Mouse (Mus musculus): ENCODE data around the gene Jakmip3. TPM values are rescaled to one million over a fixed set of nuclear protein-coding genes. Genes with fewer than 3 reads are reported as not detected.

The Jakmip3 gene
- polyA plus RNA-seq, 1 experiment: 0.33 TPM

DNA sequence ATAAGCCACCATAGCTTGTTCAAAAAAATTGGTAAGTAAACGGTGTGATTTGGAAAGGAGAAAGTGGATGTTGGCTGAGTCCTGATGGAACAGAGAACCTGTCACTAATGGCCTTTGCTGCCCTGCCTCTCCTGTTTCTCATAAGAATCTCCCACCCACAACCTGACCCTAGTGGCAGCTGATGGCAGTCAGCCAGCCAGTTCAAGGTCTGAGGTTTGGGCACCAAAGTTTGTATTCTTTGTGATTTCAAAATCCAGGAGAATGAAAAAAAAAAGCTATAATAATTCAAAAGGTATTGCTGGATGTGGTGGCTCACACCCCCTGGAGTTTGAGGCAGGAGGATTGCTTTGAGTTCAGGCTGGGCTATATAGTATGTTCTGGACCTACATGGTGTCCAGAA, 1.8 kb downstream of the Jakmip3 start:
- TF ChIP-seq POLR2A (IDR thresholded peaks at IDR 0.05; ENCODE audit: low read depth, low read length): no peak
- no peak for TF ChIP-seq CTCF (IDR thresholded peaks at IDR 0.05; ENCODE audit: borderline replicate concordance, insufficient read depth, low read length)
- H3K4me1 ChIP-seq (ENCODE audit: control insufficient read depth, insufficient read depth, low read length): no peaks in the 10 kb centered on the region
- no peak overlapping the region for H3K4me3 ChIP-seq (ENCODE audit: insufficient read depth, low read length)
- H3K27ac ChIP-seq (ENCODE audit: insufficient read depth, low read length): no peak overlapping the region

DNA sequence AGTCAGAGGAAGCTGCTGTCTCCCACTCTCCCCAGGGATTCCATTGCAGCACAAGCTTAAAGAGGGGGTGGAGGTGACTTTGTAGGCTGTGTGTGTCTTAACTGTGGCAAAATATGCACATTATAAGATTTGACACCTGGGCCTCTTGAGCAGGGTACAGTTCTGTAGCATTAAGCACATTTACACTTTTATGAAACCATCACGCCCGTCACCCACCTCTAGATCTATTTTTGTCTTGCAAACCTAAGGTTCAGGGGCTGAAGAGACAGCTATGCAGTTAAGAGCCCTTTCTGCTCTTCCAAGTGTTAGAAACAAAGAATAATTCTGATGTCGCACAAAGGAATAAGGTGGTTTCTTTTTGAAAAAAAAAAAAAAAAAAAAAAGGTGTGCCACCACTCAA, 5.1 kb downstream of the Jakmip3 start:
- H3K27ac ChIP-seq (ENCODE audit: insufficient read depth, low read length): no peak overlapping the region
- TF ChIP-seq CTCF (IDR thresholded peaks at IDR 0.05; ENCODE audit: borderline replicate concordance, insufficient read depth, low read length) (no peak), POLR2A (IDR thresholded peaks at IDR 0.05; ENCODE audit: low read depth, low read length) (no peak)
- no peak overlapping the region for H3K4me3 ChIP-seq (ENCODE audit: insufficient read depth, low read length)
- no peaks in the 10 kb centered on the region for H3K4me1 ChIP-seq (ENCODE audit: control insufficient read depth, insufficient read depth, low read length)

DNA sequence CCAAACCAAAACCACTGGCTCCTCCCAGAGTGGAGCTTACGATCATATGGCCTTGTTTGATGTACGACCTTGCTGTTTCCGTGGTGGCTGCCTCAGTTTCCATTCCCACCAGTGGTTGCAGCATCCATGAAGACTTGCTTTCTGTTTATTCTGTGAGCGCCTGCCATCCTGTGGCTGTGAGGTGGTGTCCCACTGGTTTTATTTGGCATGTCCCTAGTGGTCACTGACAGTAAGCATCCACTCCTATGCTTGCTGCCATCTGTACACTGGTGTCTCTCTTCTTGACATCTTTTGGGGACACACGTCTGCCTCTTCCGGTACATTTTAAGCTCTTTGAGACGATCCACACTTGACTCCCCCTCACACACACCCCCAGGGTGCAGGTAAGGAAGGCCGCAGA, 7.2 kb downstream of the Jakmip3 start:
- Histone ChIP-seq H3K4me3 (ENCODE audit: insufficient read depth, low read length) (no peak overlapping the region), H3K27ac (ENCODE audit: insufficient read depth, low read length) (no peak overlapping the region), H3K4me1 (ENCODE audit: control insufficient read depth, insufficient read depth, low read length) (no peaks in the 10 kb centered on the region)
- TF ChIP-seq POLR2A (IDR thresholded peaks at IDR 0.05; ENCODE audit: low read depth, low read length) (no peak), CTCF (IDR thresholded peaks at IDR 0.05; ENCODE audit: borderline replicate concordance, insufficient read depth, low read length) (no peak)

DNA sequence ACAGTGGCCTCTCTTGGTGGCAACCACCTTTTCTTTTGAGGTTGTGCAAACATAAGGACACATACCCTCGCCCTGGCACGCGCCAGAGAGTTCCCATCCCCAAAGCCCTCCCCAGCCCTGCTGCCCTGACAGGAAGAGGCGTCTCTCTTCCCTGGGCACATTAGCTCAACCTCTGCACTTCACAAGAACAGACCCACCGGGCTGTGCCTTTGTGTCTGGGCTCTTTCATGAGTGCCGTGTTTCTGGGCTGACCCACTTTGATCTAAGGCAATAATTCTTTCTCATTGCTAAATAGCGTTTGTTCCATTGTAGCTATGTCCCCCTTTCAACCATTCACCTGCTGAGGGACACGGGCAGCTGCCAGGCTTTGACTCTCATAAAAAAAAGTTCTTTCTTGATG, 7.8 kb downstream of the Jakmip3 start:
- Histone ChIP-seq H3K27ac (ENCODE audit: insufficient read depth, low read length) (no peak overlapping the region), H3K4me1 (ENCODE audit: control insufficient read depth, insufficient read depth, low read length) (no peaks in the 10 kb centered on the region), H3K4me3 (ENCODE audit: insufficient read depth, low read length) (no peak overlapping the region)
- no peak for TF ChIP-seq POLR2A (IDR thresholded peaks at IDR 0.05; ENCODE audit: low read depth, low read length)

GRCm38 (mm10) chr7:138955787-138956186, 15.3 kb downstream of the Jakmip3 start:
- no peaks in the 10 kb centered on the region for H3K4me1 ChIP-seq (ENCODE audit: control insufficient read depth, insufficient read depth, low read length)
- no peak overlapping the region for H3K4me3 ChIP-seq (ENCODE audit: insufficient read depth, low read length)
- TF ChIP-seq POLR2A (IDR thresholded peaks at IDR 0.05; ENCODE audit: low read depth, low read length) (no peak), CTCF (IDR thresholded peaks at IDR 0.05; ENCODE audit: borderline replicate concordance, insufficient read depth, low read length) (no peak)
- no peak overlapping the region for H3K27ac ChIP-seq (ENCODE audit: insufficient read depth, low read length)

GRCm38 (mm10) chr7:138957106-138957505, 16.6 kb downstream of the Jakmip3 start:
- no peaks in the 10 kb centered on the region for H3K4me1 ChIP-seq (ENCODE audit: control insufficient read depth, insufficient read depth, low read length)
- TF ChIP-seq CTCF (IDR thresholded peaks at IDR 0.05; ENCODE audit: borderline replicate concordance, insufficient read depth, low read length) (no peak), POLR2A (IDR thresholded peaks at IDR 0.05; ENCODE audit: low read depth, low read length) (no peak)

GRCm38 (mm10) chr7:138959747-138960146, 19.2 kb downstream of the Jakmip3 start:
- H3K4me3 ChIP-seq (ENCODE audit: insufficient read depth, low read length): no peak overlapping the region
- no peak overlapping the region for H3K27ac ChIP-seq (ENCODE audit: insufficient read depth, low read length)
- TF ChIP-seq POLR2A (IDR thresholded peaks at IDR 0.05; ENCODE audit: low read depth, low read length) (no peak), CTCF (IDR thresholded peaks at IDR 0.05; ENCODE audit: borderline replicate concordance, insufficient read depth, low read length) (no peak)
- no peaks in the 10 kb centered on the region for H3K4me1 ChIP-seq (ENCODE audit: control insufficient read depth, insufficient read depth, low read length)

More at GRCm38 (mm10) chr7:138957106-138957505, 16.6 kb downstream of the Jakmip3 start:
- Histone ChIP-seq H3K27ac (ENCODE audit: insufficient read depth, low read length) (no peak overlapping the region), H3K4me3 (ENCODE audit: insufficient read depth, low read length) (no peak overlapping the region)

GRCm38 (mm10) chr7:138963756-138964155, 23.2 kb downstream of the Jakmip3 start:
- no peaks in the 10 kb centered on the region for H3K4me1 ChIP-seq (ENCODE audit: control insufficient read depth, insufficient read depth, low read length)
- H3K27ac ChIP-seq (ENCODE audit: insufficient read depth, low read length): no peak overlapping the region
- no peak overlapping the region for H3K4me3 ChIP-seq (ENCODE audit: insufficient read depth, low read length)
- TF ChIP-seq CTCF (IDR thresholded peaks at IDR 0.05; ENCODE audit: borderline replicate concordance, insufficient read depth, low read length) (no peak), POLR2A (IDR thresholded peaks at IDR 0.05; ENCODE audit: low read depth, low read length) (no peak)

- Histone ChIP-seq H3K4me3 (ENCODE audit: insufficient read depth, low read length) (no peak overlapping the region), H3K4me1 (ENCODE audit: control insufficient read depth, insufficient read depth, low read length) (no peaks in the 10 kb centered on the region), H3K27ac (ENCODE audit: insufficient read depth, low read length) (no peak overlapping the region)
- TF ChIP-seq CTCF (IDR thresholded peaks at IDR 0.05; ENCODE audit: borderline replicate concordance, insufficient read depth, low read length) (no peak), POLR2A (IDR thresholded peaks at IDR 0.05; ENCODE audit: low read depth, low read length) (no peak)
Observed at GRCm38 (mm10) chr7:138968010-138968620, 27.6 kb downstream of the Jakmip3 start.

- Histone ChIP-seq H3K4me3 (ENCODE audit: insufficient read depth, low read length) (no peak overlapping the region), H3K27ac (ENCODE audit: insufficient read depth, low read length) (no peak overlapping the region), H3K4me1 (ENCODE audit: control insufficient read depth, insufficient read depth, low read length) (no peaks in the 10 kb centered on the region)
- no peak for TF ChIP-seq CTCF (IDR thresholded peaks at IDR 0.05; ENCODE audit: borderline replicate concordance, insufficient read depth, low read length)
Observed at GRCm38 (mm10) chr7:138977510-138977909, 37.0 kb downstream of the Jakmip3 start.

DNA sequence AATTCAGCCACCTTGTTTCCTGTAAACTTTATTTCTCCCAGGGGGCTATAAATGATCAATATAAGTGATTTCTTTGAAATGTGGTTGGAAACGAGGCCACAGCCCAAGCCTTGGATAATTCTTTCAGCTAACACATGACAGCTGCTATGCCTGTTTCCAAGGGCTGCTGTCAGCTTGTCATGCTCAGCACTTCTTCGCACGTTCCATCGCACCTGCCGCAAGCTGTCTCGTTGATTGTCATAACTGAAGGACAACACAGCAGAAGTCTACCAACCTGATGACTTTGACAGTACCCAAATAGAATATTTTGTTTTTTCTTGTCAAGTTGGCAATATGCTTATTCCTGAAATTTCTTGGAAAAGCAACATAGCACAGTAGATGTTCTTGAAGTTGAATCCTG, 44.0 kb downstream of the Jakmip3 start:
- Histone ChIP-seq H3K27ac (ENCODE audit: insufficient read depth, low read length) (no peak overlapping the region), H3K4me3 (ENCODE audit: insufficient read depth, low read length) (no peak overlapping the region), H3K4me1 (ENCODE audit: control insufficient read depth, insufficient read depth, low read length) (no peaks in the 10 kb centered on the region)
- no peak for TF ChIP-seq POLR2A (IDR thresholded peaks at IDR 0.05; ENCODE audit: low read depth, low read length)
- no peak for TF ChIP-seq CTCF (IDR thresholded peaks at IDR 0.05; ENCODE audit: borderline replicate concordance, insufficient read depth, low read length)
